Mouse (Mus musculus): ENCODE measurements at regions not wholly inside any gene's neighbourhood (a gene's known extent, or its start where the extent isn't known, plus 50 kb on each side); places are given as distances from the start of the nearest gene placed in this dataset.

- no peak for TF ChIP-seq TCF12 (IDR thresholded peaks at IDR 0.05; ENCODE audit: low read depth, low read length)
- no peak for TF ChIP-seq GABPA (IDR thresholded peaks at IDR 0.05; ENCODE audit: insufficient replicate concordance, low read depth, low read length)
- no peak for TF ChIP-seq ELF1 (IDR thresholded peaks at IDR 0.05; ENCODE audit: low read depth, low read length)
- TF ChIP-seq ETS1 (conservative IDR thresholded peaks at IDR 0.05; ENCODE audit: low read depth, low read length) = no peak
- no peak for TF ChIP-seq PAX5 (IDR thresholded peaks at IDR 0.05; ENCODE audit: low read length)
- no peak for TF ChIP-seq JUND (conservative IDR thresholded peaks at IDR 0.05; ENCODE audit: low read depth, low read length)
- no peak for TF ChIP-seq RCOR1 (conservative IDR thresholded peaks at IDR 0.05; ENCODE audit: low read depth, low read length)
- no peak for TF ChIP-seq SIN3A (IDR thresholded peaks at IDR 0.05; ENCODE audit: low read length)
- TF ChIP-seq CTCF (conservative IDR thresholded peaks at IDR 0.05 in 1 of 2, IDR thresholded peaks at IDR 0.05 in 1 of 2; ENCODE audit: low read depth in 2 of 2, low read length in 2 of 2) = no peak
Measured at GRCm38 (mm10) chr16:95117531-95117930, 120.0 kb upstream of the Kcnj6 start.
